Mouse (Mus musculus): Measurements from ENCODE around the gene Tenm1.

Gene Tenm1

GRCm38 (mm10) chrX:42781566-42781965, 647.4 kb downstream of the Tenm1 start:
- DNase-seq (ENCODE audit: low spot score): no peak

GRCm38 (mm10) chrX:42718078-42718785, 710.7 kb downstream of the Tenm1 start:
- DNase-seq (ENCODE audit: low spot score): no peak

- DNase-seq (ENCODE audit: low spot score): no peak
Measured at GRCm38 (mm10) chrX:42700291-42700690, 728.6 kb downstream of the Tenm1 start.

- DNase-seq (ENCODE audit: low spot score): no peak
Measured at GRCm38 (mm10) chrX:42647131-42647530, 781.8 kb downstream of the Tenm1 start.

GRCm38 (mm10) chrX:42580521-42580920, 848.4 kb downstream of the Tenm1 start:
- DNase-seq (ENCODE audit: low spot score): no peak

- DNase-seq (ENCODE audit: low spot score): no peak
Measured at GRCm38 (mm10) chrX:42558683-42559082, 870.2 kb downstream of the Tenm1 start.

- peak; percentile 18 for DNase-seq (ENCODE audit: low spot score)
Measured at GRCm38 (mm10) chrX:42557284-42557683, 871.6 kb downstream of the Tenm1 start.

GRCm38 (mm10) chrX:42548513-42548912, 880.4 kb downstream of the Tenm1 start:
- DNase-seq (ENCODE audit: low spot score): no peak

GRCm38 (mm10) chrX:42545076-42545475, 883.9 kb downstream of the Tenm1 start:
- DNase-seq (ENCODE audit: low spot score): no peak

- DNase-seq (ENCODE audit: low spot score): peak; percentile 56
Measured at GRCm38 (mm10) chrX:42540756-42541053, 888.2 kb downstream of the Tenm1 start.

GRCm38 (mm10) chrX:42540030-42540755, 888.7 kb downstream of the Tenm1 start:
- peak; percentile 22 for DNase-seq (ENCODE audit: low spot score)

- DNase-seq (ENCODE audit: low spot score): no peak
Measured at GRCm38 (mm10) chrX:42530703-42531102, 898.2 kb downstream of the Tenm1 start.

GRCm38 (mm10) chrX:42522868-42523267, 906.1 kb downstream of the Tenm1 start:
- DNase-seq (ENCODE audit: low spot score): no peak

GRCm38 (mm10) chrX:42512567-42512966, 916.4 kb downstream of the Tenm1 start:
- DNase-seq (ENCODE audit: low spot score): no peak

GRCm38 (mm10) chrX:42511105-42511504, 917.8 kb downstream of the Tenm1 start:
- no peak for DNase-seq (ENCODE audit: low spot score)

- no peak for DNase-seq (ENCODE audit: low spot score)
Measured at GRCm38 (mm10) chrX:42502291-42503043, 926.5 kb downstream of the Tenm1 start, which contains the start of gene Sh2d1a. Gene Sh2d1a (plus strand): TSS chrX:42502453.

- DNase-seq (ENCODE audit: low spot score): no peak
Measured at GRCm38 (mm10) chrX:42500538-42500937, 928.4 kb downstream of the Tenm1 start.

- DNase-seq (ENCODE audit: low spot score): peak; percentile 6
Measured at GRCm38 (mm10) chrX:42490336-42490735, 938.6 kb downstream of the Tenm1 start.

GRCm38 (mm10) chrX:42489446-42489845, 939.5 kb downstream of the Tenm1 start, which contains the start of gene Tex13c2:
Gene Tex13c2 (plus strand): TSS chrX:42489691.
- no peak for DNase-seq (ENCODE audit: low spot score)

Measured in layer of hippocampus, adult 9-10 months (tissue).